Mouse (Mus musculus) cerebellum, adult 2 months (tissue): ENCODE results near the gene Mapk6.

ENCODE experiments used
- CTCF ChIP-seq: fragments of 200-500 bp; IDR thresholded peaks from 2 replicates; pipeline ENCODE4 v1.5.1; 2011; ENCODE audit warnings: low read depth, mild to moderate bottlenecking, control low read depth, low read length, moderate library complexity, borderline replicate concordance; ENCODE audit not compliant: insufficient read depth
- POLR2A ChIP-seq: fragments of 200-500 bp; IDR thresholded peaks from 2 replicates; pipeline ENCODE4 v1.6.1; 2011; ENCODE audit warnings: low read length, control low read depth, borderline replicate concordance; ENCODE audit not compliant: insufficient read depth

GRCm38 (mm10) chr9:75357087-75357654 is 52.6 kb downstream of the Mapk6 start:
- no peak for TF ChIP-seq CTCF
- TF ChIP-seq POLR2A: no peak
